Mouse (Mus musculus): ENCODE results near the gene Slc30a10.

Gene Slc30a10

GRCm38 (mm10) chr1:185454575-185454954 is at the start of gene Slc30a10:
Slc30a10 (plus strand) TSS chr1:185454848.
- DNase-seq (ENCODE audit: low spot score): peak; percentile 95

DNA sequence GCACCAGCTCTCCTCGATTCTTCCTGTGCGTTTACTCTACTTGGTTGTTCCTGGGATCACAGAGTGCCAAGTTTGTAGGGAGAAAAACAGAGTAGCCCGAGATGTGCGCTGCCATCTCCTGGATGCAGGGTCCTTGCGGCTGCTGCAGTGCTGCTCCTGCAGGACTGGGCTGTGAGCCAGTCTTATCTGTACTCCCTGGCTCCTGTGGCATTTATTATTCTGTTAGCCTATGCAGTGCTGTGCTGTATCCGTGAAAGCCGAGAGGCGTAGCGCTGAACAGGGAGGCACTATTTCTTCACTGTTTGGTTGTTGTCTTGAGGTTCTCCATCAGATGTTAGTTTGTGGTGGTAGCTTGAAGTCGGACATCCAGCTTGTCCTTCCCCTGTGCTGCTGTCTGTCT is 48.7 kb upstream of the Slc30a10 start:
- DNase-seq (ENCODE audit: low spot score): no peak

DNA sequence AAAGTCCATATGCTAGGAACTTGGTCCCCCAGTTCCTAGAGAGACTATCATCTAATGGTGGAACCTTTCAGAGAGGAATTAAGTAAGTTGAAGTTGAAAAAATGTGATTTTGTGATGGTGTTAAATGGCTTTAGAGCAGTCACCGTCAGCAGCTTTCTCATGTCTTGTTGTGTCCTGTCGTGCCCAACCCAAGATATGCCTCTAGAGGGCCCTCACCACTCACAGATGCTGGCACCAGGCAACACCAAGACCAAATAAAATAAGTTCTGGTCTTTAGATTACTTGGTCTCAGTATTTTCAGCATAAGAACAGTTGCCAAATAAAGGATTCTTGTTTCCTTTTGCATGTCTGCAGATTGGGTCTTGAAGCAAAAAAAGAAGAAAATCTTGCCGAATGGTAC is 44.8 kb upstream of the Slc30a10 start:
- DNase-seq (ENCODE audit: low spot score): peak; percentile 53

DNA sequence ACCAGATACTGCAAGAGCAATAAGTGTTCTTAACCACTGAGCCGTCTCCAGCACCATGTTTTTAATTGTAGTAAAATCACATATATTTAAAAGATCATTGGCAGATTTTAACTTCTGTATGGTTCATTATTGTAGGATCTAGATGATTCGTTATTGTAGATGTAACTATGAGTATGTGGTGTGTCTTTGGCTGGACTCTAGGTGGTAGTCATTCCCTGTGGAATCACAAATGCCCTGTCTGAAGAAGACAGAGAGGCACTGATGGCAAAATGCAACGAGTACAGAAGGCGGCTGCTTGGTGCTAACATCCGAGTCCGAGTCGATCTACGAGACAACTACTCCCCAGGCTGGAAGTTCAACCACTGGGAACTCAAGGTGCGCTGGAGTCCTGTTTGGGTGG is 36.6 kb upstream of the Slc30a10 start:
- no peak for DNase-seq (ENCODE audit: low spot score)

- DNase-seq (ENCODE audit: low spot score): no peak
Observed at GRCm38 (mm10) chr1:185419805-185420204, 34.8 kb upstream of the Slc30a10 start.

DNA sequence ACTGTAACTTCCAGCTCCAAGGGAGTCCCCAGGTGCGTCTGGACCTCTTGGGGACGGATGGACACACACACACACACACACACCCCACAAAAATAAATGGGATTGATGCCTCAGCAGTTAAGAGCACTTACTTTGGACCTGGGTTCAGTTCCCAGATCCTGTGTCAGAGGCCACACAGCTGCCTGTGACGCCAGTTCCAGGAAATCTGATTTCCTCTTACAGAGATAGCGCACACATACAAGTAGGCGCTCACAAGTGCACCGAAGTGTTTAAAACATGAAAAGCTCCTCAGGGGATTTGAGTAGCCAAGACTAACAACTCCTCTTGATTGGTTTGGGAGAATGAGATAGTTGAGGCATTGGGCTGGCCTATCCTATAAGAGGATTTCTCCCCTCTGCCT is 33.9 kb upstream of the Slc30a10 start:
- peak; percentile 29 for DNase-seq (ENCODE audit: low spot score)

DNA sequence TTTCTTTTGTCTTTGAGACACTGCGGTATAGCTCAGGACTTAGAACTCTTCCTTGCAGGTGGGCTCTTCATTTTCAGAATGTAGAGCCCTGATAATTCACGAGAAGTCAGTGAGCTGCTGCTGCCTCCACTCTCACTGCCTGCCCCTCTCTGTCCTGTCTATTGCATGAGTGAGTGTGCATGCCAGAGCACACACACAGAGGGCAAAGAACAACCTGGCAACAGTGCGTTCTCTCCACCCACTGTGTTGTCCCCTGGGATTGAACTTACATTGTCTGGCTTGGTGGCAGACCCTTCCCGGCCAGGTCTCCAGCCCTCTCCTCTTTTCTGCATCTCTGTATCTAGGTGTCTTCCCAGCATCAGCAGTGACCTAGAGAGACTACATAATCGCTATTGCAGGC is 28.1 kb upstream of the Slc30a10 start:
- DNase-seq (ENCODE audit: low spot score): no peak

DNA sequence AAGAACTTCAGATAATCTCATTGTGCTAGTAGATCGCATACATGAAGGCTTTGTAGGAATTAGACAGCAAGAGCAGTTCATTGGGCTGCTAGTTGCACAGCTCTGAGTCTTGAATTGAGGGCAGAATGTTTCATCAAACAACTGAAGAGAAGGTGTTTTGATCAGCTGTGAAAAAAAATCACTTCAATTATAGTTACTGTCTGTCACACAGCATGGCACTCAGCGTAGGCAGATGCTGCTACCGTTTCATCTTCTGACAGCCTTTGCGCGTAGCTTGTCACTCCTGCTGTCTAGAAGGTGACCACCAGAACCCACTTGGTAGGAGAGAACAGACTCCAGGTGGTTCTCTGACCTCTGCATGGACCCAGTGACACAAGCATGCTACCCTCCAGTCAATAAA is 24.2 kb upstream of the Slc30a10 start:
- no peak for DNase-seq (ENCODE audit: low spot score)

- no peak for DNase-seq (ENCODE audit: low spot score)
Observed at GRCm38 (mm10) chr1:185431245-185431997, 23.2 kb upstream of the Slc30a10 start.

DNA sequence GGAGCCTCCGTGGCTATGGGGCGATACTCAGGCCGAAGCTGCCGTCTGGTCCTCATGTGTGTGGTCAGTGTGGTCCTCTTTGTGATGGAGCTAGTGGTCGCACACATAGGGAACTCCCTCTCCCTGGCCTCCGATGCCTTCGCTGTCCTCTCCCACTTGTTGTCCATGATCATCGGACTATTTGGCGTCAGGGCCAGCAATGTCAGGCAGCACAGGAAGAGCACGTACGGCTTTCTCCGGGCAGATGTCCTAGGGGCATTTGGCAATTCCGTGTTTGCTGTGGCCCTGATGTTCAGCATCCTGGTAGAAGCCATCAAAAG is 22.7 kb upstream of the Slc30a10 start:
- no peak for DNase-seq (ENCODE audit: low spot score)

DNA sequence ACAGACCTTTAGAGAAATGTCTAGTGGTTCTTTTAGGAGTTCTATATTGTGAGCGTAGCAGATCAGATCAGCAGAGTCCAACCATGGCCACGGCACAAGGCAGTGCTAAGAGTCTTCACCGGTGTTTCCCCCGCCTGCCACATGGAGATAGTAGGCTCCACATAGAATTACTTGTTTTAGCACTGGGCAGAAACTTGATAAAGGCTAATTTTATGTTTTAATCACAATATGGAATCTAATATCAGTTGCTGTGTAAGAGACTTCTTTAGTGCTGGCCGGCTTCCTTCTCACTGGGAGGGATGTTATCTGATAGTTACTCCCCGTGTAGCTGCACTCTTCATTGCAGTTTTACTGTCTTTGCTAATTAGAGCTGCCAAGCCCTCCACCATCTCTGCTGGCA is 21.5 kb upstream of the Slc30a10 start:
- DNase-seq (ENCODE audit: low spot score): no peak

- no peak for DNase-seq (ENCODE audit: low spot score)
Observed at GRCm38 (mm10) chr1:185438841-185439580, 15.6 kb upstream of the Slc30a10 start.

DNA sequence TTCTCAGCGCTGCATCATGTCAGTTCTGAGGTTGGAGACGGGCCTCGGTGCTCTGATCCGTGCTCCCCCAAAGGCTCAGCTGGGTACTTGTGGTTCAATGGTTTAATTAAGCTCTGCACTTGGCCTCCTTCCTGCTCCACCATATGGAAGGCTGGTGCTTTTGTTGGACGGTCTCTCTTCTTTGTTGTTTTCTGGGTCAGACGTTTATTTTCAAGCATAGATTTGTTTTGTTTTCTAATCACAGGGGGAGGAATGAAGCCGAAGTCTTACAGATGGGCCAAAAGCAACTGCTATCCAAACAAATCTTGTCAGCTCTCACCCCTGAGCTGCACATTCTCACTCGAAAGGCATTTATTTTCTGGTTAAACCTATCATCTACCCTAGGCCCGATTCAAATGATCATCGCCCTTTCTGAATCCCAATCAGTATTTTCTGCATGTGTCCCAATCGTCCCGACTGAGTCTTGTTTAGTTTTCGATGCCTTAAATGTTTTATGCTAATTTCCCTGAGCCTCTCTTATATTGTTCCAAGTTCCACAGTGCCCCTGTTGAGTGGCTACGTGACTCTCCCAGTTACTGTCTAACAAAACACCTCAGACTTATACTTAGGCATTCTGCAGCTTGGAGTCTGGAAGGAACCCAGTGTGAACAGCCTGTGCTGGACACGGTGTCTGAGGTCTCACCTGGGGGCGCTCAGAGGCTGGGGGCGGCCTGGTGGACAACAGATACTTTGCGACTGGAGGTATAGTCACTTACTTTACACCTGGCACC is 12.8 kb upstream of the Slc30a10 start:
- DNase-seq (ENCODE audit: low spot score): no peak

GRCm38 (mm10) chr1:185448936-185449335 is 5.7 kb upstream of the Slc30a10 start:
- no peak for DNase-seq (ENCODE audit: low spot score)

DNA sequence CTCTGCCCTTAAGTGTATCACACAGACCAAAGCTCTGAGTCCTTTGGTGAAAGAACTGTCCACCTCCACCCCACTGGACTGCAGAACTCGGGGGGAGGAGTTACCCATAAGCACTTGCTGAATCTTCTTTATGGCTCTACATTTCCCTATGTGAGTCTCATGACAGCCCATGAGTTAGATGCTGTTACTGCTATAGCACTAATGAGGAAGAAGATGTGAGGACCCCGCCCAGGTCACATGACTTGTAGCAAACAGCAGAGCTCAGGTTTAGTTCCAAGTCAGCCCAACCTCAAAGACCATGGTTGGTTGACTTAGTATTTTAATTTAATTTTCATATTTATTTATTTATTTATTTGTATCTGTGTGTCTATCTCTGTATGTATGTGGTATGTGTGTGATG is 4.9 kb upstream of the Slc30a10 start:
- no peak for DNase-seq (ENCODE audit: low spot score)

DNA sequence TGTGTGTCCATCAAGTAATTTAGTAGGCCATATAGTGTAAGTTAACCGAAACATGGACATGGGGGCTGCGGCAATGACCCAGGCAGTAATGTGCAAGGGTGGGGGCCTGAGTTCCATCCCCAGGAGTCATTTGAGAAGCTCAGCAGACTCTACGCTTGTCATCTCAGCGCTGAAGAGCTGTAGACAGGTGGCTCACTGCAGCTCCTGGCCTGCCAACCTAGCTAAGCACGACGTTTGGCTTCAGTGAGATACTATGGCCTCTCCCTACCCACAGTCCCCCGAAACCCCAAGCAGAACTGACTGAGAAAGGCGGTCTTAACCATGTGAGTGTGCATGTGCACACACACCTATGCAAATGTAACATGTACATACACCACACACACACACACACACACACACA is 3.6 kb upstream of the Slc30a10 start:
- no peak for DNase-seq (ENCODE audit: low spot score)

- DNase-seq (ENCODE audit: low spot score): peak; percentile 60
Observed at GRCm38 (mm10) chr1:185451495-185451894, 3.2 kb upstream of the Slc30a10 start.

- DNase-seq (ENCODE audit: low spot score): no peak
Observed at GRCm38 (mm10) chr1:185452461-185452860, 2.2 kb upstream of the Slc30a10 start.

- no peak for DNase-seq (ENCODE audit: low spot score)
Observed at GRCm38 (mm10) chr1:185454144-185454543, 504 bp upstream of the Slc30a10 start.

- DNase-seq (ENCODE audit: low spot score): no peak
Observed at GRCm38 (mm10) chr1:185454955-185455701, 480 bp downstream of the Slc30a10 start.

DNA sequence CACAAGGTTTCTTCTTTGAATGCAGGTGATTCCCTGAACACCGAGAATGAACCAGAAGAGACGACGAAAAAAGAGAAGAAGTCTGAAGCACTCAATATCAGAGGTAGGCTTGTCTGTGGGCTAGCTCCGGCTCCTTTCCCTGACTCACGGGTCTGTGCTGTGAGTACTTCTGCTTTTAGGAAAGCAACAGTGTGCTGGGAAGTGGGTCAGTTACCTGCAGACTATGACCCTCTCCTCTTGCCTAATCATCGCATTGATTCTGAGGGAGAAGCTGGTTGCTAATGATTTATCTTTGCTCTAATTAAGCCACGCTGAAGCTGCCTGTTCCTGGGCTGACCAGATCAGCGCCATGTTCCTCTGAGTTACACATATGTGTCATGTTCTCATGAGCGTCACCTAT is 1.7 kb downstream of the Slc30a10 start:
- DNase-seq (ENCODE audit: low spot score): no peak

DNA sequence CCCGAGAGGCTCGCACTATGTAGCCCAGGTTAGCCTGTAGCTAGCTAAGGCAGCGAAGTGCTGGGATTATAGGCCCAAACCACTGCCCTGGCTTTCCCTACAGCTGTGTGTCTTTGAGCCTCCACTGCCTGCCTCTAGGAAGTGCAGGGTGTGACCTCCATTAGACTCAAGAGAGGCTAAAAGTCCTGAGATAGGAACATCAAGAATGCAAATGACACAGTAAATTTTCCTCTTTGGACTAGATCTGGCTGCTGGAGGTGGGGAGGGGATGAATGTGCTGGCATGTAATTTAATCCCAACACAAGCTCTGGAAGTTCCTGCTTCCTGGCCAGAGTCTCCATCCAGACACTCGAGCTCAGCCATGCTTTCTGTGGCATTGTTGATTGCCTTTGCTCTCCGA is 5.4 kb downstream of the Slc30a10 start:
- no peak for DNase-seq (ENCODE audit: low spot score)
